Mouse (Mus musculus): Measurements from ENCODE around the gene Wscd1. TPM values are rescaled to one million over a fixed set of nuclear protein-coding genes. Genes with fewer than 3 reads are reported as not detected.

Gene Wscd1
- 0.26 and 0.33 TPM in 2 replicates for polyA plus RNA-seq (2015; fragmentation: Nextera tagmentation; extraction: Ambion mirVana)

DNA sequence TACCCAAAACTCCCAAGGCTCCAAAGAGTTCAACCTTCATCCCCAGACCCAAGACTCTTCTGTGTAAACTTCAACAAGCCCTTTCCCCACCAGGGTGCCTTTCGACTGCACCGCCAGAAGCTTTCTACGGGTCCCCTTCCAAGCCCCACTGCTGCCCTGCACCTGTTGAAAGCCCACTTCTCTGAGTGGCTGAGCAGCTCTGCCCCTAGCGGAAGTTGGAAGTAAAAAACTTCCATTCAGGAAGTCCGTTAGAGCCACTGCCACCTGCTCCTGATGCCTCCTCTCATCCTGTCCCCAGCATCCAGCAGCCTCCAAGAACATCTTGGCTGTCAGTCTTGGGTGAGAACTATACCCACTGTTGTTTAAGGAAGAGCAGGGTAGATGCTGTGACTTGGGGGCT lies at the start of gene Wscd1:
TSS of gene Wscd1 (plus strand) at position 250 of the 400 bp plus-strand sequence.
- Histone ChIP-seq H3K4me1 (replicated peaks) (0 out of 2 replicates have a peak, but pooled peaks cover 4% of the 10 kb centered on the region), H3K4me3 (replicated peaks) (peak within 1 kb of the TSS; percentile 31), H3K27me3 (peaks cover 39% of the 10 kb centered on the region), H3K27ac (replicated peaks) (no peak within 1 kb of the TSS), H3K36me3 (replicated peaks) (no peaks in the 10 kb centered on the region), H3K9me3 (replicated peaks) (no peaks in the 10 kb centered on the region), H3K4me2 (peak within 1 kb of the TSS; percentile 56), H3K9ac (no peak within 1 kb of the TSS)
- 27% methylated on average over 5 of the region's 5 CpGs for WGBS (ENCODE audit: insufficient replicate concordance)
- no peak for ATAC-seq (ENCODE audit: insufficient read depth)

DNA sequence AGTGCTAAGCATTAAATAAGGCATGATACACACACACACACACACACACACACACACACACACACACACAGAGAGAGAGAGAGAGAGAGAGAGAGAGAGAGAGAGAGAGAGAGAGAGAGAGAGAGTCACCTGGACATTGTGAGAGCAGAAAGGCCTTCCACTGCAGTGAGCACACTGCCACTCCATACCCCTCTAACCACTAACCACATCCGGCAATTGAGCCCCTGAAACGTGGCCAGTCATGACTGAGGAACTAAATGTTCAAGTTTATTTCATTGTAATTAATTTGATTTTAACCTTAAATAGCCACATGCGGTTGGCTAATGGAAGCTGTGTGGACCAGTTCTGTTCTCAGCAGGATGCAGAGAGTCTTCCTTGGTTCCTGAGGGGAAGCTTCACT lies 21.7 kb upstream of the Wscd1 start:
- no peaks in the 10 kb centered on the region for H3K4me1 ChIP-seq (replicated peaks)
- no peak overlapping the region for H3K27ac ChIP-seq (replicated peaks)

DNA sequence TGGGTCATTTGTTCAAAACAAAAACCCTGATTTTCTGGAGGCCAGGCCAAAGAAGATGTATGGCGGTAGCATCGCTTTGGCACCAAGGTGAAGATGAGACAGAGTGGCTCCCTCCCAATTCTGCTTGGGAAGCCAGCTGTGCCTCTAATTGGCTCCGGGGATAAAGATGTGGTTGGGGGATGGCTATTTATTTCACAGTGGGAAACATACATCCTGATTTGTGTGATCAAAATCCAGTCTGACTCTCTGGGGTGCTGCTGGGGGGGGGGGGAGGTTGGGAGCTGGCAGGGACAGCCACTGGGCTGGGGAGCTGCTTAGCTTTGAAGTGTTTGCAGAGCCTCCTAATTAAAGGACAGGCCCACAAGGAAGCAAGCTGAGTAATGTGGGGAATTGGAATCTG lies 20.4 kb upstream of the Wscd1 start:
- Histone ChIP-seq H3K4me3 (replicated peaks) (no peak overlapping the region), H3K9me3 (replicated peaks) (no peaks in the 10 kb centered on the region), H3K4me2 (no peak overlapping the region), H3K27ac (replicated peaks) (no peak overlapping the region), H3K36me3 (replicated peaks) (no peaks in the 10 kb centered on the region), H3K9ac (no peak overlapping the region), H3K27me3 (peaks cover 6% of the 10 kb centered on the region; the same call in 1 of the 2 replicates), H3K4me1 (replicated peaks) (no peaks in the 10 kb centered on the region)
- ATAC-seq (ENCODE audit: insufficient read depth): no peak
- WGBS (ENCODE audit: insufficient replicate concordance): 61% methylated on average over 3 of the region's 3 CpGs

More for the DNA sequence above, 21.7 kb upstream of the Wscd1 start:
- Histone ChIP-seq H3K4me3 (replicated peaks) (no peak overlapping the region), H3K36me3 (replicated peaks) (no peaks in the 10 kb centered on the region), H3K27me3 (peaks cover 6% of the 10 kb centered on the region; the same call in 1 of the 2 replicates), H3K9me3 (replicated peaks) (no peaks in the 10 kb centered on the region), H3K4me2 (no peak overlapping the region), H3K9ac (no peak overlapping the region)
- WGBS (ENCODE audit: insufficient replicate concordance): 21% methylated on average over 3 of the region's 3 CpGs
- no peak for ATAC-seq (ENCODE audit: insufficient read depth)

DNA sequence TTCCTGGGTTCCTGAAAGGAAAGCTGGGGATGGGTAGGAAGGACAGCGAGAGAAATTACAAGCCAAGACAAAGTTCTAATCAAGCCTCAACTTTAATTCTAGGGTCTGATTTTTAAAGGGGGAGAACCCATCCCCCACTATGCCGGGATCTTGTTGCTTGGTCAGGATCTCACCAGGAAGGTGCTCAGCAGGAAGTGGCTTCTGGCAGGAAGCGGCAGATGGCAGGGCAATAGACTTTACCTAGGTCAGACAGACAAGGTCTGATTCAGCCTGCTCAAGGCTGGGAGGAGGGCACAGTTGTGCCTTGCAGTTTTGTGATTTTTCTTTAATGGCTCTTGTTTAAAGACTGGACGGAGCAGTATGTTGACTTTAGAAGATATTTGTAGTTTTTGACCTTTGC lies 15.9 kb upstream of the Wscd1 start:
- H3K9me3 ChIP-seq (replicated peaks): no peaks in the 10 kb centered on the region
- no peak overlapping the region for H3K27ac ChIP-seq (replicated peaks)
- no peak for ATAC-seq (ENCODE audit: insufficient read depth)
- H3K9ac ChIP-seq: no peak overlapping the region
- WGBS (ENCODE audit: insufficient replicate concordance): 20% methylated on average over 4 of the region's 4 CpGs
- no peaks in the 10 kb centered on the region for H3K27me3 ChIP-seq
- H3K4me1 ChIP-seq (replicated peaks): no peaks in the 10 kb centered on the region
- no peak overlapping the region for H3K4me3 ChIP-seq (replicated peaks)
- no peaks in the 10 kb centered on the region for H3K36me3 ChIP-seq (replicated peaks)
- H3K4me2 ChIP-seq: no peak overlapping the region

DNA sequence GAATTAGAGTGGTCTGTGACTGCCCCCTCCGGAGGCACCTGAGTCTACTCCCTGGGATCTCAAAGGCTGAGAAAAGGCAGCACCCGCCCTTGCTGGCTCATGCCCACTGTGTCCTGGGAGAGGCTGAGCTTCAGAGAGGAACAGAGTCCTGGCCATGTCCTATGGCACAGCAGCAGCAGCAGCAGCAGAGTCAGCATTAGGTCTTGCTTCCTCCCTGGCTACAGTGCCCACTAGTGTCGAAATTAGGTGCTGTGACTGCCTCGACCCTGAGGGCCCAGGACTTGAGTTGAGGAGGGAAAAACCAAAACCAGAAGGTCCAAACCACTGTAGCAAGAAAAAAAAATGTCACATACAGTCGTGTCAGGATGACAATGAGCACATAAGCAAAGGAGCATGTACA lies 12.6 kb upstream of the Wscd1 start:
- no peak overlapping the region for H3K4me2 ChIP-seq
- 38% methylated on average over 5 of the region's 5 CpGs for WGBS (ENCODE audit: insufficient replicate concordance)
- H3K9me3 ChIP-seq (replicated peaks): no peaks in the 10 kb centered on the region
- ATAC-seq (ENCODE audit: insufficient read depth): no peak
- no peaks in the 10 kb centered on the region for H3K27me3 ChIP-seq
- H3K27ac ChIP-seq (replicated peaks): no peak overlapping the region
- H3K4me3 ChIP-seq (replicated peaks): no peak overlapping the region
- no peaks in the 10 kb centered on the region for H3K4me1 ChIP-seq (replicated peaks)
- H3K36me3 ChIP-seq (replicated peaks): no peaks in the 10 kb centered on the region
- no peak overlapping the region for H3K9ac ChIP-seq

DNA sequence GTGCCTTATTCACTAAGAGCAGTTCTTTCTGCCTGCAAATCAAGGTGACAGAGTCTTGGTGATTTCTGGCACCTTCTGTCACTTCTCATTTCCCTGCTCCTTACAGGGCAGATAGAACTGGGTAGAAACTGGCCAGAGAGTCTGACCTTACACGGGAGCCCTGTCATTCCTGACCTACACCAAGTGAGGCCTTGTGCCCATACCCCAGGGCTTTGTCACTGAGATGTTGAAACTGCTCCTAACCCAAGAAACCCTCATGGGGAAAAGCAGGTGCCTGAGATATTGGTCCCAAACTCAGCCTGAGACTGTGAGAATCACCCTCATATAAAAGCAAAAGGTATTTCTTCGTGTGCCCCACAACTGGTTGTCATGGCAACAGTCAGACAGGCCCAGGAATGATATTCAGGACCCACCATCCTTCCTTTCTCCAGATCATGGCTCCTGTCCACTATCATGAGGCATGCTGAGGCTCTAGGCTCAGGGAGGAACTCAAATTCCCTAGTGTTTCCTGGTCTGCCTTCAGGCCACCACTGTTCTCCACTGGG lies 11.1 kb upstream of the Wscd1 start:
- 43% methylated on average over 2 of the region's 2 CpGs for WGBS (ENCODE audit: insufficient replicate concordance)
- H3K27ac ChIP-seq (replicated peaks): no peak overlapping the region

DNA sequence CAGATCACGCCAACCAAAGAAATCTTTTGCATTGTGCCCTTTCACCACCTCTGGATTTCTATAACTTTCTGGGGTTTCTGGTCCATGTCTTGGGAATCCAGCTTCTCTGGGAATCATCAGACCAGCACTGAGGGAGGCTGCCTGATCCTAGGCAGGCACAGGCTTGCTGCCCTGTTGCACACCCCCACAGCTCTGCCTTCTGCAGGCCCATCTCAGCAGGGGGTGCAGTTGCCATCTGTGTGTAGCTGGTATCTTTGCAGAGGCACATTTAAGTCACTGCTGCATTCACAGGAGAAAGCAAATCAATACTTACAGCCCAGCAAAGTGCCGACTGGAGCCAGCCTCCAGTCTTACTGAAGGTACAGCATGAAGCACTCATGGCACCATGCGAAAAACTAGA lies 3.8 kb upstream of the Wscd1 start:
- no peaks in the 10 kb centered on the region for H3K9me3 ChIP-seq (replicated peaks)
- H3K27ac ChIP-seq (replicated peaks): no peak overlapping the region
- H3K4me1 ChIP-seq (replicated peaks): 0 out of 2 replicates have a peak, but pooled peaks cover under 1% of the 10 kb centered on the region
- 58% methylated on average over 3 of the region's 3 CpGs for WGBS (ENCODE audit: insufficient replicate concordance)
- no peaks in the 10 kb centered on the region for H3K36me3 ChIP-seq (replicated peaks)
- no peak overlapping the region for H3K4me2 ChIP-seq
- no peak overlapping the region for H3K9ac ChIP-seq
- no peak for ATAC-seq (ENCODE audit: insufficient read depth)
- no peak overlapping the region for H3K4me3 ChIP-seq (replicated peaks)
- peaks cover 15% of the 10 kb centered on the region for H3K27me3 ChIP-seq

More for the DNA sequence above, 11.1 kb upstream of the Wscd1 start:
- Histone ChIP-seq H3K36me3 (replicated peaks) (no peaks in the 10 kb centered on the region), H3K4me3 (replicated peaks) (no peak overlapping the region), H3K9ac (no peak overlapping the region), H3K4me2 (no peak overlapping the region), H3K27me3 (no peaks in the 10 kb centered on the region), H3K4me1 (replicated peaks) (no peaks in the 10 kb centered on the region), H3K9me3 (replicated peaks) (no peaks in the 10 kb centered on the region)
- no peak for ATAC-seq (ENCODE audit: insufficient read depth)

DNA sequence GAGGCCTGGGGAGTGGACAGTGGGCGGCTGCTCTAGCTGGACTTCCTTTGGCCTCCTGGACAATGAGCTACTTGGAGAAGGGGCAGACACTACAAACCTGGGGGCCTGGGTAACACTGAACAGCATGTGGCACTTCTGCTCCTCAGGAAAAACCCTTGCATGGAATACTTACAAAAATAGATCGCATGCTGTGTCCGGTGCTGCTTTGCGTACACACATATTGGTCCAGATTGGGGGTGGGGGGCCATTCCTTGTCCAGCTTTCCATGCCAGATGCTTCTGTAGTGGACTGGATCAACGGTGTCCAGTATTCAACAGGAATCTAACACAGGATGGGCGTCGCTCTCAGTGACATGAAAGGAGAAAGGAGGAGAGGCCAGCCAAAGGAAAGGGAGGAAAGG lies 2.0 kb upstream of the Wscd1 start:
- no peak overlapping the region for H3K4me2 ChIP-seq
- ATAC-seq (ENCODE audit: insufficient read depth): no peak
- WGBS (ENCODE audit: insufficient replicate concordance): 51% methylated on average over 7 of the region's 7 CpGs
- H3K4me1 ChIP-seq (replicated peaks): 0 out of 2 replicates have a peak, but pooled peaks cover 4% of the 10 kb centered on the region
- no peak overlapping the region for H3K27ac ChIP-seq (replicated peaks)
- H3K9me3 ChIP-seq (replicated peaks): no peaks in the 10 kb centered on the region
- no peaks in the 10 kb centered on the region for H3K36me3 ChIP-seq (replicated peaks)
- no peak overlapping the region for H3K4me3 ChIP-seq (replicated peaks)
- peaks cover 33% of the 10 kb centered on the region for H3K27me3 ChIP-seq
- no peak overlapping the region for H3K9ac ChIP-seq

DNA sequence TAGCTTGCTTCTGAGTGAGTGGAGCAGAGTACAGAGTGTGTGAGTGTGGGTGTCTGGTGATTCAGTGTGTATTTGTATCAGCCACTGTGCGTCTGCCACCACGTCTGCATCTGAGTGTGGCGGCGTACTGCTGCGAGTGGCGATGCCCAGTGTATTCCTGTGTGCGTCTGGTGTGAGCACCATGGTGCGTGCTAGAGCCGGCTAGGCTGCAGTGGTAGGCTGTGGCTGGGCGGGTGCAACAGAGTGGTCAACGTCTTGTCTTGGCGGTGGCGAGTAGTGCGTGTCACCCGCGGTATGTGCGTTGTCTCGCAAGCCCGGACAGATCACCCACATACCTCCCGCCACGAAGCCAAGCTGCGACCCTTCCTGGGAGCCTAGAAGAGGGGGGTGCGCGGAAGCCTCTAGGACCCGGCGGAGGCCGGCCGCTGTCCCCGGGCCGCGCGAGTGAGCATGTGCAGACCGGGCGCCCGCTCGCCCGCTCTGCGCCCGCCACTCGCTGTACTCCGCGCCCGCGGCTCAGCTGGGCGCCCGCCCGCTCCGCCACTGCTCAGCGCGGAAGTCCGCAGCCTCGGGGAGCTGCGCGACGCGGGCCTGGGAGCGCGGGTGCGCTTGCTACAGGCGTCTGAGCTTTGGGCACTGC lies 934 bp downstream of the Wscd1 start:
- ATAC-seq (ENCODE audit: insufficient read depth): no peak
- H3K27me3 ChIP-seq: peaks cover 39% of the 10 kb centered on the region
- 0 out of 2 replicates have a peak, but pooled peaks cover 4% of the 10 kb centered on the region for H3K4me1 ChIP-seq (replicated peaks)
- H3K36me3 ChIP-seq (replicated peaks): no peaks in the 10 kb centered on the region
- 4% methylated on average over 56 of the region's 60 CpGs for WGBS (ENCODE audit: insufficient replicate concordance)
- peak overlapping the region; percentile 56 for H3K4me2 ChIP-seq
- H3K27ac ChIP-seq (replicated peaks): no peak overlapping the region
- H3K9me3 ChIP-seq (replicated peaks): no peaks in the 10 kb centered on the region
- peak overlapping the region; percentile 31 for H3K4me3 ChIP-seq (replicated peaks)
- H3K9ac ChIP-seq: no peak overlapping the region

DNA sequence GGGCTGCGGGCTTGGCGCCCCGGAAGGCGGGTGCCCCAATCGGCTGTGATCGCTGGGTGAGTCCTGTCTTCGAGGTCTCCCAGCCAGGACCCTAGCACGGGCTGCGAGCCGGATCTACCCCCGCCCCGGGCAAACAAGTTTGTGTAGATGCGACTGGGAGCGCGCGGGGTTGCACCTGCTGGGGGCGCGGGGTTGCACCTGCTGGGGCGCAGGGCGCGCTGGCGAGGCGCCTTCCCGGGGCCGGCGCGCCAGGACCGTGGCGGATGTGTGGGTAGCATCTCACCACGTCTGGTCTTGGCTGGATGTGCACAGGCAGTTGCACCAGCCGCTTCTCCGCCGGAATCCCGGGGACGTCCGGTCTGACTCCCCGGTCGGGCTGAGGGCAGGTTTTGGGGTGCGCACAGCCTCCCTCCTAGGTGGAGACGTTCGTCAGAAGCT lies 1.5 kb downstream of the Wscd1 start:
- peaks cover 39% of the 10 kb centered on the region for H3K27me3 ChIP-seq
- no peaks in the 10 kb centered on the region for H3K9me3 ChIP-seq (replicated peaks)
- WGBS (ENCODE audit: insufficient replicate concordance): 1% methylated on average over 41 of the region's 41 CpGs
- no peak overlapping the region for H3K27ac ChIP-seq (replicated peaks)
- no peak for ATAC-seq (ENCODE audit: insufficient read depth)
- H3K36me3 ChIP-seq (replicated peaks): no peaks in the 10 kb centered on the region
- H3K4me1 ChIP-seq (replicated peaks): 0 out of 2 replicates have a peak, but pooled peaks cover 4% of the 10 kb centered on the region
- no peak overlapping the region for H3K9ac ChIP-seq
- peak overlapping the region; percentile 31 for H3K4me3 ChIP-seq (replicated peaks)
- H3K4me2 ChIP-seq: peak overlapping the region; percentile 56

DNA sequence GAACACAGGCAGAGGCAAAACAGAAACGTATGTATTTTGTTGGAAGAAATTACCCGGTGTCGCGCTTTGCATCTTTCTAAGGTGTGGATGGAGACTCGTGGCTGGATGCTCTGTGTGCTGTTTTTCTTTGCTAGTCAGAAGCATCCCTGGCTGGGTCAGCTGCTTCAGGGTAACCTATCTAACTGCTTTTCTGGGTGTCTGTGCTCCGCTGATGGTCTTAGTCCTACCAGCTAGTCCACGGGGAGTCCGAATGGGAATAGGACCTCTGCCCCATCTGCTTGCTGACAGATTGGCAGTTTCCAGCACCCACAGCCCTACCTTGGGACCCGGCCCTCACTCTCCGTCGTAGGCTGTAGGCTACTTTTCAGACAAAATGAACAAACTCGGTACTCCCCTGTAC lies 2.0 kb downstream of the Wscd1 start:
- WGBS (ENCODE audit: insufficient replicate concordance): 31% methylated on average over 12 of the region's 12 CpGs
- no peak overlapping the region for H3K9ac ChIP-seq

More for the DNA sequence above, 2.0 kb downstream of the Wscd1 start:
- H3K4me3 ChIP-seq (replicated peaks): peak overlapping the region; percentile 31; the same call in 1 of the 2 replicates
- H3K4me2 ChIP-seq: peak overlapping the region; percentile 56; the same call in 1 of the 2 replicates
- 0 out of 2 replicates have a peak, but pooled peaks cover 4% of the 10 kb centered on the region for H3K4me1 ChIP-seq (replicated peaks)
- peaks cover 39% of the 10 kb centered on the region for H3K27me3 ChIP-seq
- ATAC-seq (ENCODE audit: insufficient read depth): no peak
- H3K36me3 ChIP-seq (replicated peaks): no peaks in the 10 kb centered on the region
- H3K9me3 ChIP-seq (replicated peaks): no peaks in the 10 kb centered on the region
- H3K27ac ChIP-seq (replicated peaks): no peak overlapping the region

All from liver, embryonic 15.5 days (tissue).